Mouse (Mus musculus) frontal cortex, adult (tissue): ENCODE measurements around the gene Dock4.

ENCODE experiments used
- ATAC-seq: cut with Nextera tagmentation; 2 replicates; pipeline ENCODE4 v1.9.2; 2017; ENCODE audit warnings: mild to moderate bottlenecking, moderate library complexity, mixed read lengths; ENCODE audit not compliant: low TSS enrichment

Dock4 gene

DNA sequence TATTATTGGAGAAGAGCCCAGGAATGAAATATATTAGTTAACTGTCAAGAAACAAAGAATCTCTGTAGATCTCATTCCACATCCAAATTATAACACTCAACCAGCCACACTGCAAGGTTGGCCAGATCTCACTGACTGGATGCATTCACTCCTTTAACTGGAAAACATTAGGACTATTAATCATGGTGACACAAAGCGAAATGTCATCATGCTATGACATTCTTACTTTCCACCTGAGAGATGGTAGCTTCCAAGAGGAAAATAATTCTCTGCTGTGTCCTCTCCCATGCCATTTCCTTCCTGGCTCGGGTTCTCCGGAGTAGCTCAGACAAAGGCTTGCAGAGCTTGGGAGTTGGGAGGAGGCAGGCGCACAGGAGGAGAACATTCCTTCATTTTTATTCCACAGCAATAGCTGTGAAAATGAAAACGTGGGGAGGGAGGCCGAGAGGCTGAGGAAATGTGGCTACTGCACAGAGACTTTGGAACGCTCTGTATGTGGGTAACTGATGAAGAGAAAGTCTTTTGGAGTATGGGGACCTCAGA is 17.0 kb downstream of the Dock4 start:
- peak; percentile 69 for ATAC-seq

DNA sequence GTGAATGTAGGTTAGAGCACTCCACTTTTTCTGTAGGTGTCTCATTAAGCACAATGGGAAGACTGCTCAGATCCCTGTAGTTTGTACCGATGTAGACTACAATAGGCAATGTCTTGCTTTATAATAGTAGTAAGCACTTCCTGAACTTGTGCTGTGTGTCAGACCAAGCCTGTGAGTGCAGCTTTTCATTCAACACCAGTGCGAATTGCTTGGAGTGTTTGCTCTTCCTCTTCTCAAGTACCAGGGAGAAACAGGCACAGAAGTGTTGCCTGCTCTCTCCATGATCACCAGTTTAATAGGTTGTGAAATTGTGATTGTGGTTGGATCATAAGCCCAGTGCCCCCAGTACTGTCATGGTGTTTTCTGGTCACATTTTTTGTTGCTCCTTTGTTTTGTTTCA is 18.1 kb downstream of the Dock4 start:
- no peak for ATAC-seq

DNA sequence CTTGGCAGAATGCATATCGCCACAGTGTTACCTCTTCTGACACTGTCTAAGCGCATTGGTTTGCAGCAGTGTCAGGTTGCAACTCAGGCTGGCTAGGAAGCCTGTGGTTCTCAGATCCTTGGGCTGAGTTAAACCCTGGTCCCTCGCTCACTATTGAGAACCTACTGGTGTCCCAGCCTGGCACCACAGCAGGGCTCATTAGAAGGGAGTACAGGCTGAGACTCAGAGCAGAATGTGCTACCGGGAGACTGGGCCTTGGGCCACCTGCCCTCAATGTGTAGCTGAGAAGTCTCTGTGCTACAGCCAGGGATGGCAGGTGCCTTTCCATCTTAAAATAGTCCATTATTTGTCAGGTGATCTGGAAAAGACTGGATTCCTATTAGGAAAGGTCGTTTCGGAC is 18.5 kb downstream of the Dock4 start:
- peak; percentile 60 for ATAC-seq

DNA sequence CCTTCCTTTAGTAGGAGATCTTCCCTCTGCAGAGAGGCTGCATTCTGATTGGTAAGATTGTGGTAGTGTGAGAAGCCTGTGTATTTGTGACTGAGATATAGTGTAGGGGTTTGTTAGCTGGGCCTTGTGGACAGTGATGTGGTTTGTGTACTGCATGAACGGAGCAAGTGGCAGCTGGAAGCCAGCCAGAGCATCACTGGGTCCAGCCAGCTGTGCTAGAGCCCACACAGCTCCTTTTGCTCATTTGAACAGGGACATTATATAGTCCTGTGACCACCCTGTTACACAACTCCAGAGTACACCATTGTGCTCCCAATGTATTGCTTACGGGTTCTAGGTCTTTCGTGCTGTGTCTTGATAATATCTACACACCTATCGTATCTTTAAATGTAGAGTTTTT is 22.5 kb downstream of the Dock4 start:
- ATAC-seq, result peak; percentile 41

DNA sequence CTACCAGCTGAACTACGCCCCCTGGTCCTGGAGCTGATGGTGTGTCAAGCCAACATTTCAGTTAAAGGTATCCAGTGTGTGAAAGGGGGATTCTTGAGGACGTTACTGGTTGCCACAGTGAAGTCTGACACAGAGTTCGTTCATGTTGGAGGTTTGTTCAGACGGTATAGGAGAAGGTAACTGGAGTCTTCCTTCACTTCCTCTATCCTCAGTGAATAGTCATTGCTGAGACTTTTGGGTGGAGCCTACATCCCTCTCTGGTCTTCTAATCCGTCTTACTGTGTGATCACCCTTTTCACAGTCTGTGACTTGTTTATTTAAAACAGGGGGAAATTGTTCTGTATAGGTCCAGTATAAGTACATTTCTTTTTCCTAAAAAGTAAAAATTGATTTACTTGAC is 23.3 kb downstream of the Dock4 start:
- no peak for ATAC-seq

DNA sequence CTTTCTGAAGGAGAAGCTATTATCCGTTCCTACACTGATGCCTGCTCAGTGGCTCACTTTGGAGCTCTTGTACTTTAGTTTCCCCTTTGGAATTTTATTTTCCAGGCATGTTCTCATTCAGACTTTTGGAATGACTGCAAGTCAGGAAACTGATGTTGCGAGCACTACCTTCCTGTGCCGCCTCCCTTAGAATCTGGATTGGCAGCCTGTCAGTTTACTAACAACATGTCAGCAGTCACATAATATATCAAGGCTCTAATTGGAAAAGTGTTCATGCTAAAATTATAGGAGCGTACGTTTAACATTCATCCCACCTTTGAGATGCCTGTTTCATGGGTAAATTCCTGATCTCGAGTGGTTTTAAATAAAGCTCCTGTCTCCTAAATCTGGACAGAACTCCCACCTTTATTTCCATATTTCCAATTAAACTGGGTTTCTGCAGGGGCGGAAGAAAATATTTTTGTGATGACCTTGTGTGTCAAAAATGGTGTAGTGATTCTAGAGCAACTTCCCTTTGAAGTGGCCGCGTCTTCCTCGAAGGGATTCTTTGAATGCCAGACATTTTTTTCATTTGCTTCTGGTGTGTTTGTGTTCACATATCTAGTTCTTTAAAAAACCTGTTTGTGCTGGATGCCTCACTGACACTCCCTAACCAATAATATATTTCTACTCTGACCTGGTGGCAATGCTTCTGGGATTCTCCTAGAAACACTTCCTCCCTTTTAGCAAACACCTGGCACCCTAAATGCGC is 26.1 kb downstream of the Dock4 start:
- ATAC-seq, result no peak

DNA sequence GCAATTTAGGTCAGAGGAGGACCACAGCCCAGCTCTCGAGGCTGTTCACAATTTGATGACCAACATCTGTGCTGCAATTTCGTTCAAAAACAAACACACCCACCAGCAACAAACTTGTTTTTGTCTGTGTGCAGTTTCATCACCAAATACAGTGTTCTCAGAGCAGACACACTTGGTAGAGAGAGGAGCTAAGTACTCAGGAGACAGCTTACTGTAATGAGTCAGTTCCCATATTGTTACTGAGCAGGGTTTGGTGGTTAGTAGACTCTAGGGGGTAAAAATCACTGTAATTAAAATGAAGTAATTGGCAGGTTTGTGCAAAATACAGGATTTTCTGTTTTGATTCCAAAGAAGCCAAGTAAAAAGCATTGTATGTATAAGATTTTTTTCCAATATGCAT is 28.0 kb downstream of the Dock4 start:
- no peak for ATAC-seq

DNA sequence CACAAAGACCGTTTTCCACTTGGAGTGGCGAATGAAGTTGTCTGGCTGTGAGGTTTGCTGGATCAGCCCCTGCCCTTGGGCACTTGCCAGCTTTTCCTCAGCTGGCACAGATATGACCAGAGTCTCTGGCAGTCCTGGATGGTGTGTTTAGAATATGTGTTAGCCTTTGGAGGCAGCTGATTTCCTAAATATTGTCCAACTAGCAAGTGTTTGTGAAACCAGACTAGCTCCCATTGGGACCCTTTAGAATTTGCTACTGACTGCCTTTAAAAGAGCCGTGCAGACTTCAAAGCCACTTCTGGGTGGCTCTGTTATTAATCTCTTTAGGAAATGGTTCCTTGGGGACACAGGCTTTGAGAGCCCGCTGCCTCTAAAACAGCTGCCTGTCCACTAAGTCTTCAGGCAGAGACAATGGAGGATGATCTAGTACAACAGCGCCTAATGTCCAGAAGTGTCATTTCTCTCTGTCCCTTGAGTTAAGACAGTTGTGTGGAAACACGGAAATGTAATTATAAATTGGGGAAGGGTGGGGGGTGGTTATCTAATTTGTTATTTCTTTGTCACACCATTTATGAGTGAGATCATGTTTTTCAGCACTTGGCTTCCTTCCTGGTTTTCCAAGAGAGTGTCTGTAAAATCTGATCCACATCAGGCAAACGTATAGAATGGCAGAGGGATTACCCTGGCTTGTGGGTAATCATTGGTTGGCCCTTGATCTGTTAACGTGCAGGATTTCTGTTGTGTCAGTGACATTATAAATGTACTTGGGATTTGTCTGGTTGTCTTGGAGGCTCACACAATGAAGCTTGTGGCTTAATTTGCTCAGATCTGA is 32.1 kb downstream of the Dock4 start:
- ATAC-seq, result no peak

DNA sequence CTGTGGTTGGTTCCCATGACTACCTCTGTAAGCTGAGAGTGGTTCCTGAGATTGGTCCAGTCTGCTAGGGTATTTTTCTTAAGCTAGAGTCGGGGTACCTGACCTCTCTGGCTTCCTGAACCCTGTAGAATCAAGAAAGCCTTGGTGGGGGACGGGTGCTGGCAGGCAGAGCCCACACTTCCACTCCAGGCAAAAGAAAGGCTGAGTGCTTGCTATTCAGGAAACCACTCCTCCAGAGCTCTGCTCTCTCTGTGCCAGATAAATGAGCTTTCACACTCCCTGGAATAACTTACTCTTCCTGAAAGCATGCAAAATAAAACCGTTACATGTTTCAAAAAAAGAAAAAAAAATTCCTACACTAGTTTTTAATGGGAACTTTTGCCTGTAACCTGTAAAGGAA is 38.5 kb downstream of the Dock4 start:
- peak; percentile 97 for ATAC-seq

DNA sequence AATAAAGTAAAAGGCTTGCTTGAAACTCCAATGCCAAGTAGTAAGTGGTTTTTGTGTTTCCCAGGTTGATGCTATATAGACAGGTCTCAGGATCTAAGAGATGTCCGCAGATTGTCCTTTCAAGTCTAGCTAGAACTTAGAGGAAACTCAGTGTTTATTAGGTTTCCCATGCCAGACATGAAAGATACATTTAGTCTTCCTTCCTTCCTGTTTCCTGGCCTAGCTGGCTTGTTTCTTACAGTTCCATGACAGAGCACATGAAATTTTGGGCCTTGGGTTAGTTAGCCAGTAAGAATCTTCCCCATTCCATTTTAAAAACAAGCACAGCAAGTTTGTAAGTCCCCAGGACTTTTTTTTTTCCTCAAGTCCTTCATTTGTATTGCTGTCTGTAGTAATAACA is 39.5 kb downstream of the Dock4 start:
- ATAC-seq, result no peak

DNA sequence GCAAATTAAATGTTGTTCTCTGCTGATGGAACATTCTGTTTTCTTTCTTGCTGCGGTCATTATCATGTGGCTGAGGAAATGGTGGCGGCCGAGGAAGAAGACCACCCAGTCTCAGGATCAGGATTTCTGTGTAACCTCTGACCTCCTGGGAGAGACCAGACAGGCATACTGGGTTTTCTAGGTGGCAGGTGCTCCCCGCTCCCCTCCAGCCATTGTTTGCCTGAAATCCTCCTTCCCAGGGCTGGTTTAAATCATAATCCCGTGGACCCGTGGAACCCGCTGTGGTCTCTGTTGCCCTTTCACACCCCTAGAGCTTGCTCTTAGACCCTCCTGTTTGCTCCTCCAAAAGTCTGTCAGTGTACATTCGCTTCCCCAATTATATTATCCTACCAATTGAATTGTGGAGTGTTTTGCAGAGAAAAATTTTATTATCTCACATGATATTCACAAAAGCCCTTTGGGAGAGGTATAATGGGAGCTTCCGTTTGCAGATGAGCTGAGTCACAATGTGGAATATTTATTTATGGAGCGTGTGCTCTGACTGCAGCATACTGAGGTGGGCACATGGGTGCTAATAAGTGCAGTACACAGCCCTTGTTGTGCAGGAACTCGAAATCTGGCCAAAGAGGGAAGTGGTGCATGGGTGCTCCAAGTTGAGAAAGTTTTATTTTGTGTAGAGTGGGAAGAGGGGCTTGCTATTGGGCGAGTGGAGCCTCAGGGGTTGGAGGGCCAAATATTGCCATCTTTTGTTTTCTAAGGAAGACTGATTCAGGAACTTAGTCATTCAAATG is 40.5 kb downstream of the Dock4 start:
- no peak for ATAC-seq

DNA sequence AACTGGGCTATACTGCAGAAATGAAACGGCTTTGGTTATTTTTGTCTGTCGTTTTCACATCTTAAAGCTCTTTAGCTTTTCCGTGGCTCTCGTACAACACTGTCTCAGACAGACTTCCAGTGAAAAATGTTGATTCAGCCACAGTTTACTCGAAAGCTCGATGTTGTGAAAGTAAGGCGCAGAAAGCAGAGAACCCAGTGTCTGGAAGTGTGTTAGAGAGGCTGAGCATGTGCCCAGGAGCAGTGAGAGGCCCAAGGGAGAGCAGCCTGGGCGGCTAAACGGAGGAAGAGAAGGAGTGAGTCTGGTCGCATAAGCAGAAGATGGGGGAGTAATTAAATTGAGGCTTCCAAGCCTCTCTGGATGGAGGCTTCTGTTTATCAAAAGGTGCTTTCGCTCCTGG is 50.6 kb downstream of the Dock4 start:
- peak; percentile 79 for ATAC-seq

DNA sequence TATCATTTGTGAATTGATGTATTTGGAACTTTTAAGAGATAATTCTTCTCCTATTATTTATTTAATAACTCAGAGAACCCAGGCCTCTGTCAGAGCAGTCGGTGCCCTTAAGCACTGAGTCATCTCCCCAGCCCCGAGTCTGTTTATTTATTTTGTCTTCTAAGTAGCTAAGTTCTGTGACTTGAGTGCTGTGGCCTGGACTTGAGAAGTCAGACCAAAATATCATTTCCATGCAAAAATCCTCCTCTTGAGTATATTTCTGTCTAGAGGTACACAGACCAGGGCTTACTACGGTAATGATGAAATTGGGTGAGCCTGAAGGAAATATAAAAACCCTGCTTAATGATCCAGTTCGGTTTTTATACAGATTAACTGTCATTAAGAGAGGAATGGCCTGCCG is 52.1 kb downstream of the Dock4 start:
- ATAC-seq, result no peak

DNA sequence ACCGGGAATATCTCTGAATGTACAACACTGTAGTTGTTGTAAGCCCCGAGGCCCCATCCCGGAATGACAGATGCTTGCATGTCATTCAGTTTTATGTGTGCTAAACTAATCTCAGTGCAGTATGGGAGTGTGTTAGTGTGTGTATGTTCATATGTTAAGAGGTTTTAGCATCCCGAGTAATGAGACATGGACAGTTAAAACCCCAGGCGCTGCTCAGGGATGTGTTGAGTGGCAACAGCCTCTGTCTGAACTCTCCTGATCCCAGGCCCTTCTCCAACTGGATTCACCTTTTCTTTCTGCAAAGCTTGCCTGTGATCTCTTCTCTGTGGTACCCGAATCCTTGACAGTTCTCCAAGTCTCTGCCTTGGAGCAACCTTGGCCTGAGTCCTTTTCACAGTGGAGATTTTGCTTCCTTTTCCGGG is 52.5 kb downstream of the Dock4 start:
- no peak for ATAC-seq

DNA sequence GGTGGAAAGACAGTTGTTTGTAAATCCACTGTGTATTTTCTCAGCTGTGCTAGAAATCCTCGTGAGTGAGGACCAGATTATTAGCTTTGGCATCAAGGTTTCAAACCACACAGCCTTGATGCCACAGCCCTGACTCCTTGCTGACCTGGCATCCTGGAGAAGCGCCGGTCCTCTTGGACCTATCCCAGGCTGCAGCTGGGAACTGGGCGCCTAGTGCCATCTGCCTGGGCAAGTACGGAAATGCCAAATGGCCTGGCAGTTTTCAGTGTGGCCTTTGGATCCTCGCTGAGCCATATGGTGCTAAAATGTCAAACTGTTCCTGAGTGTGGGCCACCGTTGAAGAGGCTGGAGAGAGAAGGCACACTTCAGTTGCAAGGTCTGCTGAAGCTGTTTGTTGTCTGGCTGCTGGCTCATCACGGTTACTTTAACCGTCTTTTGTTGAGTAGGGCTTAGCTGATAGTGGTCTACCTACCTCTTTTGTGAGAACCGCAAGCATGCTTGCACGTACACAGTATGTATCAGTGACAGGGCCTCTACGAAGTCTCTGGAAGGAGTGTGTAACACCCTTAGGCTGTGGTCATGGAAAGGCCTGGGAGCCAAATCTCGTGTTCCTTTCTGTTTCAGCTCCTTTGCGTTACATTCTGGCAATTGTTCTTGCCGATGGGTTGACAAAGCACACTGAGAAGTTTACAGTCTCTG is 53.3 kb downstream of the Dock4 start:
- ATAC-seq, result peak; percentile 48; the same call in 1 of the 2 replicates

DNA sequence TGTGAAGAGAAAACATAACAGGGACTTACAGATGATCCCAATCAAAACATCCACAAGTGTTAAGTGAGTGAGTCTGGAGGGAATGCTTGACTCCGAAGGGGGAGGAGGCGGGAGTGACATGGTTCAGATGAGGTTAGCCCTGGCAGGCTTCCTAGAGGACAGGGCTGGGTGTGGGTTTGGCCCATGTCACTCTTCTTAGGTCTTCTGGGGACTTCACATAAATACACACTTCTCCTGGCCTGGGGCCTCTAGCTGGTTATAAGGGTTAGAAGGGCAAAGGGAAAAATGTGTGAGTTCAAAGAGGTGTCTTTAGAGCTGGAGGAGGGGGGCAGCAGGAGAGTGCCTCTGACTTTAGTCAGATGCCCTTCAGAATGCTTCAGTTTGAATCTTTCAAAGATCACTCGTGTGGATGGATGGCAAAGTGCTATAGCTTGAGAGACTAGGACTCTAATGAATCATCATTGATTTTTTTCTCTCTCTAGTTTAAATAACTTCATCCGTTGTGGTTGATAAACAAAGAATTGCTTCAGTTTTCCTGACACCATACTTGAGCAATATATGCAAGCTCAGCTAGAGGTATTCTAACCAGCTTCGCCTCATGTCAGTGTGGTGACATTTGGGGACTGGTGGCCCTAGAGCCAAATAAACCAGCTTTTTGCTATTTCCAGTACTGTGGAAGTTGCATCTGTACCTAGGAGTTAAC is 54.0 kb downstream of the Dock4 start:
- ATAC-seq, result no peak

DNA sequence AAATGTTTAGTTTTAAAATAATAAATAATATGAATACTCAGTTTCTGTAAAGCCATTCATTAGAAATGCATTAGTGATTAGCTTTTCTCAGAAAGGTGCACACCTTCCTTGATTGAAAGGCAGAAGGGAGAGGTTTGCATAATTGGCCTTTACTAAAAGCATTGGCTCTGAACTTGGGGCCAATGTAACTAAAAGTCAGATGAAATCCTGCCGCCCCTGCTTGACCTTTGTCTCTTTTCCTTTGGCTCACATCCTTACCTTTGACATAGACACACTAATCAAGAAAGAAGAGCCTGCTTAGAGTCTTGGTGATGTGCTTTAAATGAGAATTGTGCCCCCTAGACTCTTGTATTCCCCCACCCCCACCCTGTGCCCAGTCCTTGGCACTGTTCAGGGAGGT is 55.4 kb downstream of the Dock4 start:
- no peak for ATAC-seq

DNA sequence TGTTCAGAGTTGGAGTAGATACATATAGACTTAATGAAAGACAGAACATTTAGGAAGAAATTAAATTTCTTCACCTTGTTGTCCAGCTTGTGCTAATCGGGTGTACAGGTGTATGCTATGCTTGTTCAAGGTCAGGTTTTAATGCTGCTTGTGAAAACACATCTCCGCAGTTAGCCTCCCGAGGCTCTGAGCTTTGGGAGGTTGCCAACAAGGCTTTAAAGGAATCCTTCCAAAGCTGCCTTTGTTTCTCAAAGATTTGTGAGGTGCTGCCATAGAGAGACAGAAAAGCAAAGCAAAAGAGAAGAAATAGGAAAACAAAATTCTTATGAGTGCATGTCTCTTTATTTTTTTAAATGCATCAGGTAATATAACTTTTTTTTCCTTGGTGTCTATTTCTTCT is 57.8 kb downstream of the Dock4 start:
- ATAC-seq, result no peak

DNA sequence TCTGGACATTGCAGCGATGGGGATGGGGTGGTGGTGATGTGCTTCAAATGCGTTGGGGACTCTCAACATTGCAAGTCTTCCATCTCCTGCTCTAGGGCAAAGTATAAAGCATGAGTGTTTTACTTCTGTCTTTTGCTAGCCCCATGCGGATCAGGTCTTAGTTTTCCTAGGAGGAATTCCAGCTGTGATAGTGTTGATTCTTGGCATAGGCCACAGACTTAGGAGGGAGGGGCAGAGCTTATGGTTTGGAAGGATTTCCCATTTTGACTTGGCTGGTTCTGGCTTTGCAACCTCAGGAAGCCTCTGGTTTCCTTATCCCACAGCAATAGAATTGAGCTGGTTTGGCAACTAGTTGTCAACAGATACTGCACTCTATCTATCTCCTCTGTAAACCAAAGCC is 58.9 kb downstream of the Dock4 start:
- no peak for ATAC-seq

DNA sequence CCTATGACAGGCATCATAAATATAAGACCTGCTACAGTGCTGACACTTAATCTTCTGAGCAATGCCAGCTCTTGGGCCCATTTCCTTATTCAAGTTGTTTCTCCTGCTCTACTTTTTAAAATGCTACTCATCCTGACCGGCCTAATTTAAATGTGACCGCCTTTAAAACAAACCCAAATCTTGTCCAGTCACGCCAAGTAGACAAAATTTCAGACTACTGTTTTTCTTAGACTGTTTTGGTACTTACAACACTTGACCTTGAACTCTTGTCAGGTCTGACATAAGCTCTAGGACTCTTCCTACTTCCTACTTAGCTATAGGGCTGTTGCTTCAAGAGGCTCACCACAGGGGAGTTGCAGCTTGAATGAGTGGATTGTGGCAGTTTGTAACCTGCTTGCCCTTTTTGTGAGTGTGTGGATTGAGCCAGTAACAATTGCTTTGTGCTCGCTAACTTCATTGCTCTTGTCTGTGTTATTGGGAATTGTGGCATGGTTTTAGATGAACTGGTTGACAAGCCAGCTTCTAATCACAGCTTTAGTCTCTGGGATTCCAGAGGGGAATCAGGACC is 62.2 kb downstream of the Dock4 start:
- no peak for ATAC-seq

DNA sequence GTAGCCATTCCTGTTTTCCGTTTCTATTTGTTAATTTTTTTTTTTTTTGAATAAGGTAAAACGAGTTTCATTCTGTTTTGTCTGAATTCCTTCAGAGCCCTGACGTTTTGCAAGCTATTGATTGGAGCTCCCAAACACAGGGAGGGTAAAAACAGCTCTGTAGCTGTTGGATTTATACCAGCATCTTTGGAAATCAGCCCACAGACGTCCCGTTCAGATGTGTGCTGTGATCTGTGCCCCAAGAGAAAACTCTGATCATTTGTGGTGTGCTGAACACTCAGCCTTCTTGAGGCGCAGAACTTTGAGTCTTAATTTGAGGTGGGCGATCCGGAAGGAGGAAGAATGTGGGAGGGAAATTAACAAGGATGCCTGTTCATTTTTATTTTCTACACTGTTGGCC is 62.7 kb downstream of the Dock4 start:
- ATAC-seq, result no peak
